Mouse (Mus musculus) heart, adult 9 months (tissue): Measurements from ENCODE around the gene Ccl22.

Experiments
- DNase-seq, 2 experiments: peaks; one replicate each; pipeline ENCODE4 v3.0.0; 2022; ENCODE audit warnings: low spot score in 2 of 2

Ccl22 gene

GRCm38 (mm10) chr8:94745476-94746184 is at the start of gene Ccl22:
Ccl22 (plus strand) TSS chr8:94745590.
- DNase-seq: no peak

GRCm38 (mm10) chr8:94695994-94696384 is 49.4 kb upstream of the Ccl22 start, which contains the start of gene Pllp:
Pllp (minus strand) TSS chr8:94696278.
- no peak for DNase-seq

GRCm38 (mm10) chr8:94696566-94696965 is 48.8 kb upstream of the Ccl22 start:
- DNase-seq: no peak

- no peak for DNase-seq
Measured at GRCm38 (mm10) chr8:94697956-94698355, 47.4 kb upstream of the Ccl22 start.

- DNase-seq: no peak
Measured at GRCm38 (mm10) chr8:94699366-94699765, 46.0 kb upstream of the Ccl22 start.

- DNase-seq: no peak
Measured at GRCm38 (mm10) chr8:94700421-94700935, 44.9 kb upstream of the Ccl22 start.

- no peak for DNase-seq
Measured at GRCm38 (mm10) chr8:94702156-94702555, 43.2 kb upstream of the Ccl22 start.

- DNase-seq: peak; percentile 72 to 83
Measured at GRCm38 (mm10) chr8:94702844-94703813, 42.3 kb upstream of the Ccl22 start.

GRCm38 (mm10) chr8:94703972-94704668 is 41.3 kb upstream of the Ccl22 start:
- peak; percentile 89 to 98 for DNase-seq

GRCm38 (mm10) chr8:94704669-94704984 is 40.8 kb upstream of the Ccl22 start:
- no peak for DNase-seq

- DNase-seq: no peak
Measured at GRCm38 (mm10) chr8:94705581-94706245, 39.7 kb upstream of the Ccl22 start.

- DNase-seq: peak; percentile 66 to 71
Measured at GRCm38 (mm10) chr8:94706732-94707395, 38.5 kb upstream of the Ccl22 start.

- DNase-seq: no peak
Measured at GRCm38 (mm10) chr8:94710336-94710735, 35.1 kb upstream of the Ccl22 start.

- DNase-seq: peak; percentile 70 to 74
Measured at GRCm38 (mm10) chr8:94711160-94711718, 34.2 kb upstream of the Ccl22 start.

GRCm38 (mm10) chr8:94714556-94714955 is 30.8 kb upstream of the Ccl22 start:
- DNase-seq: no peak

- peak; percentile 34 to 36 for DNase-seq
Measured at GRCm38 (mm10) chr8:94715871-94716270, 29.5 kb upstream of the Ccl22 start.

- no peak for DNase-seq
Measured at GRCm38 (mm10) chr8:94716841-94717240, 28.5 kb upstream of the Ccl22 start.

GRCm38 (mm10) chr8:94725998-94726397 is 19.4 kb upstream of the Ccl22 start:
- no peak for DNase-seq

- no peak for DNase-seq
Measured at GRCm38 (mm10) chr8:94729301-94729700, 16.1 kb upstream of the Ccl22 start.

GRCm38 (mm10) chr8:94733821-94734465 is 11.4 kb upstream of the Ccl22 start:
- DNase-seq: no peak
